In the genomic region with DNA sequence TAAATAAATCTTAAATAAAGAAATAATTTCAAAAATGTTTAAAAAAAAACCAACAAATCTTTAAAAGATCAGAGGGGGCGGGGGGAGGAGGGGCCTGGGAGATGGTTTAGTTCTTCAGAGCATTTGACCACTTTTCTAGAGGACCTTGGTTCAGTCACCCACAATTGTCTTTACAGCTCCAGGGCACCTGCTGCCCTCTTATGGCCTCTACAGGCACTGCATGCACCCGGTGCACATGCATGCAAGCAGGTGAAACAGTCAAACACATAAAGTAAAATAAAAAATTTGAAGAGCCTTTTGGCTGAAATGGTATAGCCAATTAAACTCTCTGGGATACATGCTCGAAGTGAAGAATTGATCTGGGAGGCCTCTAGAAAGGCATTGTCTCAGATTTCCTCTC, we compare ENCODE assay signal across 10 mouse cellular contexts.
DNase-seq lines count a peak whose midpoint lies in the region; ATAC-seq and TF ChIP-seq lines count a peak whose summit lies in the region.
"Had no signal": no experiment of that assay in that cellular context is flagged by ENCODE, and none has a peak within 500 bp of the region (broad histone marks: within the 10 kb centered on the region; RNA-seq: fewer than 3 reads in every experiment).

No protein-coding gene starts in this region.

- no peaks in the 10 kb centered on the region for H3K36me3 ChIP-seq in liver, adult 2 months (ENCODE audit: control insufficient read depth, insufficient read depth, low read length)
- no peaks in the 10 kb centered on the region for H3K36me3 ChIP-seq in liver, embryonic 11.5 days (ENCODE audit: control insufficient read depth, insufficient read depth, low read length)
- no peaks in the 10 kb centered on the region for H3K36me3 ChIP-seq in stomach, postnatal 0 days (ENCODE audit: control insufficient read depth, insufficient read depth, low read length)
- H3K36me3 ChIP-seq in forebrain, embryonic 11.5 days (ENCODE audit: control insufficient read depth, insufficient read depth, low read length): no peaks in the 10 kb centered on the region
- H3K36me3 ChIP-seq in forebrain, embryonic 10.5 days (replicated peaks): no peaks in the 10 kb centered on the region

- H3K4me3 ChIP-seq in cerebellum, adult 2 months (replicated peaks; ENCODE audit: insufficient read depth, low read depth, low read length): no peak overlapping the region
- H3K4me3 ChIP-seq in liver, adult 2 months (ENCODE audit: insufficient read depth, low read depth, low read length): no peak overlapping the region
- H3K4me3 ChIP-seq in liver, embryonic 11.5 days (ENCODE audit: low read depth, low read length): no peak overlapping the region
- H3K4me3 ChIP-seq in stomach, postnatal 0 days (ENCODE audit: low read depth, low read length): no peak overlapping the region
- no peak overlapping the region for H3K4me3 ChIP-seq in forebrain, embryonic 11.5 days (ENCODE audit: low read depth, low read length)
- no peak overlapping the region for H3K4me3 ChIP-seq in forebrain, embryonic 10.5 days
- H3K4me3 ChIP-seq: megakaryocyte, embryonic 14.5 days had no signal

- no peak for TF ChIP-seq POLR2A in cerebellum, adult 2 months (IDR thresholded peaks at IDR 0.05; ENCODE audit: borderline replicate concordance, insufficient read depth, low read length)
- TF ChIP-seq POLR2A in liver, adult 2 months (IDR thresholded peaks at IDR 0.05; ENCODE audit: extremely low read depth, insufficient read depth, low read length): no peak
- no peak for TF ChIP-seq POLR2A in brain, embryonic 14.5 days (IDR thresholded peaks at IDR 0.05; ENCODE audit: borderline replicate concordance, extremely low read depth, insufficient read depth, insufficient read length, poor library complexity, severe bottlenecking)

- no peaks in the 10 kb centered on the region for H3K4me1 ChIP-seq in cerebellum, adult 2 months (ENCODE audit: control insufficient read depth, insufficient read depth, low read length)
- H3K4me1 ChIP-seq in liver, adult 2 months (ENCODE audit: control insufficient read depth, insufficient read depth, low read length): no peaks in the 10 kb centered on the region
- no peaks in the 10 kb centered on the region for H3K4me1 ChIP-seq in liver, embryonic 11.5 days (replicated peaks; ENCODE audit: control insufficient read depth, insufficient read depth, low read length)
- no peaks in the 10 kb centered on the region for H3K4me1 ChIP-seq in stomach, postnatal 0 days (replicated peaks; ENCODE audit: control insufficient read depth, insufficient read depth)
- no peaks in the 10 kb centered on the region for H3K4me1 ChIP-seq in forebrain, embryonic 11.5 days (replicated peaks; ENCODE audit: control insufficient read depth, insufficient read depth, low read length)
- H3K4me1 ChIP-seq in forebrain, embryonic 10.5 days: peaks cover 6% of the 10 kb centered on the region; the same call in 1 of the 2 replicates
- H3K4me1 ChIP-seq: megakaryocyte, embryonic 14.5 days had no signal

- H3K4me2 ChIP-seq in liver, embryonic 11.5 days: no peak overlapping the region
- H3K4me2 ChIP-seq in stomach, postnatal 0 days (replicated peaks; ENCODE audit: low read depth): no peak overlapping the region
- H3K4me2 ChIP-seq in forebrain, embryonic 11.5 days (ENCODE audit: low read depth, low read length, severe bottlenecking): no peak overlapping the region

- 96% methylated on average over 3 of the region's 3 CpGs for WGBS in cerebellum, adult 2 months
- 91% methylated on average over 3 of the region's 3 CpGs for WGBS in liver, adult 2 months
- WGBS in liver, embryonic 11.5 days: 78% methylated on average over 3 of the region's 3 CpGs
- WGBS in stomach, postnatal 0 days: 85% methylated on average over 3 of the region's 3 CpGs
- 81% methylated on average over 3 of the region's 3 CpGs for WGBS in forebrain, embryonic 11.5 days
- 83% methylated on average over 3 of the region's 3 CpGs for WGBS in forebrain, embryonic 10.5 days

- H3K9ac ChIP-seq in liver, adult 2 months (ENCODE audit: low read depth, low read length): no peak overlapping the region
- no peak overlapping the region for H3K9ac ChIP-seq in liver, embryonic 11.5 days (ENCODE audit: low read depth, low read length)
- H3K9ac ChIP-seq in stomach, postnatal 0 days (ENCODE audit: low read length): no peak overlapping the region
- no peak overlapping the region for H3K9ac ChIP-seq in forebrain, embryonic 11.5 days (ENCODE audit: low read length)

- H3K27ac ChIP-seq in cerebellum, adult 2 months (ENCODE audit: insufficient read depth, low read length): no peak overlapping the region
- H3K27ac ChIP-seq in liver, adult 2 months (replicated peaks; ENCODE audit: insufficient read depth, low read depth, low read length): no peak overlapping the region
- H3K27ac ChIP-seq in liver, embryonic 11.5 days (ENCODE audit: low read depth, low read length): no peak overlapping the region
- no peak overlapping the region for H3K27ac ChIP-seq in stomach, postnatal 0 days (replicated peaks)
- H3K27ac ChIP-seq in forebrain, embryonic 11.5 days (ENCODE audit: low read depth, low read length): no peak overlapping the region
- no peak overlapping the region for H3K27ac ChIP-seq in forebrain, embryonic 10.5 days

- no peaks in the 10 kb centered on the region for H3K9me3 ChIP-seq in liver, embryonic 11.5 days (ENCODE audit: control insufficient read depth, low read length)
- H3K9me3 ChIP-seq in stomach, postnatal 0 days (ENCODE audit: control insufficient read depth, low read length): no peaks in the 10 kb centered on the region
- no peaks in the 10 kb centered on the region for H3K9me3 ChIP-seq in forebrain, embryonic 11.5 days (ENCODE audit: control insufficient read depth, low read length)
- H3K9me3 ChIP-seq in forebrain, embryonic 10.5 days: no peaks in the 10 kb centered on the region
- H3K9me3 ChIP-seq: megakaryocyte, embryonic 14.5 days had no signal

- no peak for ATAC-seq in liver, embryonic 11.5 days (replicated peaks; ENCODE audit: low FRiP score)
- ATAC-seq in stomach, postnatal 0 days (ENCODE audit: low FRiP score, low TSS enrichment): no peak
- no peak for ATAC-seq in forebrain, embryonic 11.5 days (replicated peaks; ENCODE audit: low FRiP score)

- no peak for TF ChIP-seq EP300 in stomach, postnatal 0 days (optimal IDR thresholded peaks at IDR 0.05)

- H3K27me3 ChIP-seq in cerebellum, adult 2 months (ENCODE audit: control insufficient read depth, insufficient read depth, low read length): no peaks in the 10 kb centered on the region
- no peaks in the 10 kb centered on the region for H3K27me3 ChIP-seq in liver, adult 2 months (ENCODE audit: control insufficient read depth, insufficient read depth, low read length)
- no peaks in the 10 kb centered on the region for H3K27me3 ChIP-seq in liver, embryonic 11.5 days (replicated peaks; ENCODE audit: control insufficient read depth, insufficient read depth, low read length)
- H3K27me3 ChIP-seq in stomach, postnatal 0 days (ENCODE audit: control insufficient read depth, insufficient read depth, low read length): no peaks in the 10 kb centered on the region
- H3K27me3 ChIP-seq in forebrain, embryonic 11.5 days (ENCODE audit: control insufficient read depth, insufficient read depth, low read length): peaks cover 2% of the 10 kb centered on the region; the same call in 1 of the 2 replicates
- peaks cover 33% of the 10 kb centered on the region for H3K27me3 ChIP-seq in forebrain, embryonic 10.5 days (ENCODE audit: poor library complexity, severe bottlenecking)
- H3K27me3 ChIP-seq: megakaryocyte, embryonic 14.5 days had no signal

- TF ChIP-seq CTCF in cerebellum, adult 2 months (IDR thresholded peaks at IDR 0.05; ENCODE audit: borderline replicate concordance, insufficient read depth, low read depth, low read length): peak; percentile 28; the same call in 1 of the 2 replicates
- peak; percentile 67 for TF ChIP-seq CTCF in liver, adult 2 months (IDR thresholded peaks at IDR 0.05; ENCODE audit: low read depth, low read length)
- TF ChIP-seq CTCF in brain, embryonic 14.5 days (IDR thresholded peaks at IDR 0.05; ENCODE audit: borderline replicate concordance, extremely low read depth, insufficient read depth, insufficient read length): peak; percentile 48; the same call in 1 of the 2 replicates
- peak; percentile 53 for TF ChIP-seq CTCF in stomach, postnatal 0 days (IDR thresholded peaks at IDR 0.05; ENCODE audit: low read depth)

- DNase-seq in cerebellum, adult 2 months: no peak
- no peak for DNase-seq in cerebellum, adult 11 months
- DNase-seq in liver, adult 2 months (ENCODE audit: extremely low read depth, low read depth, low spot score): no peak
- DNase-seq in liver, embryonic 11.5 days (ENCODE audit: low spot score): no peak
- no peak for DNase-seq in brain, embryonic 14.5 days (ENCODE audit: low read depth)
- no peak for DNase-seq in stomach, postnatal 0 days (ENCODE audit: low spot score)
- DNase-seq in forebrain, embryonic 11.5 days (ENCODE audit: low spot score): no peak
- no peak for DNase-seq in forebrain, embryonic 10.5 days (ENCODE audit: extremely low spot score, low spot score)
- DNase-seq: gastrocnemius, postnatal 14 days had no signal

- no peaks in the 10 kb centered on the region; the same call in 1 of the 2 replicates for H3K79me2 ChIP-seq in liver, adult 2 months (ENCODE audit: control insufficient read depth, insufficient read depth, low read length)
